Mouse (Mus musculus): ENCODE data around the gene Dtx3.

DNA sequence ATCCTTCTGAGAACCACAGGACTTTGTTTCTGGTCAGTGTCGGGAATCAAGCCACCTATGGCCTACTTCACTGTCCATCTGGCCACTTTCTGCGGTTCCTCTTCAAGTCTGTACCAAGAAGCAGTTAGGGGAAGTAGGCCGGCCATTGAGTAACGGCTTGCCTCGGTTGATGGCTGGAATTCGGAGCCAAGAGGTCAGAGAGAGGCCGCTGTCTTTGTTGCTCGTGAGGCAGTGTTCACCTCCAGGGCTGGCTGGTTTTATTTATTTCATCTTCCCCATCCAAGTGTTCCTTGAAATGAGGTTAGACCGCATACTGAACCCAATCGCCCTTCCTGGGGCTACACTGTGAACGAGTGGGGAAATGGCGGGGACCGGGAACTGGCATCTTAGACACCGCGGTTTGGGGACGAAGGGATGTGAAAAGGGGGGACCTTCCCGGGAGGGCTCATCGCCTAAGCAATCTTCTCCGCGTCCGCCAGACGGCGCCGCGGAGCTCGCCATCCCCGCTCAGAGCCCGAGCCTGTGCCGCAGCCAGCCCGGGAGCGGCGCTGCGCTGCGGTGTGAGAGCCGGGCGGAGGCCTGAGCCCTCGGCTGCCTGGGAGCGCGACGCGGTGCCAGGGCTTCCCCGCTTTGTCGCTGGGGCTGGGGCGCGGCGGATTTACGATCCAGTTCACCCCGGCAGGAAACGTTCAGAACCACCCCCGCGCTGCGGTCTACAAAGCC lies 30.7 kb downstream of the Dtx3 start, which contains the start of gene B4galnt1:
- TF ChIP-seq POLR2A (IDR thresholded peaks at IDR 0.05; ENCODE audit: insufficient read depth, low read depth, low read length) (peak; percentile 75), CTCF (IDR thresholded peaks at IDR 0.05; ENCODE audit: insufficient read depth, low read depth, low read length) (peak; percentile 92)

Data from olfactory bulb, adult 2 months (tissue).